Mouse (Mus musculus): ENCODE results near the gene Sh3rf1. TPM values are rescaled to one million over a fixed set of nuclear protein-coding genes. Genes with fewer than 3 reads are reported as not detected.
A peak's percentile ranks its signal among the peaks of the same experiment; 100 is the strongest.

Sh3rf1 gene
- polyA plus RNA-seq, 1 experiment from 2014 or later = 6.5 TPM

- Histone ChIP-seq H3K36me3 (peaks cover 5% of the 10 kb centered on the region), H3K4me1 (replicated peaks) (peaks cover 14% of the 10 kb centered on the region), H3K27ac (ENCODE audit: poor library complexity, severe bottlenecking) (no peak overlapping the region), H3K27me3 (replicated peaks) (no peaks in the 10 kb centered on the region), H3K4me2 (no peak overlapping the region), H3K9ac (no peak overlapping the region), H3K9me3 (replicated peaks) (no peaks in the 10 kb centered on the region), H3K4me3 (no peak overlapping the region)
- WGBS = 86% methylated on average over 8 of the region's 8 CpGs
- ATAC-seq (ENCODE audit: insufficient number of reproducible peaks, low FRiP score) = no peak
Observed at GRCm38 (mm10) chr8:61326281-61326680, 102.6 kb downstream of the Sh3rf1 start.

GRCm38 (mm10) chr8:61327333-61327732 lies 103.7 kb downstream of the Sh3rf1 start:
- peaks cover 10% of the 10 kb centered on the region for H3K4me1 ChIP-seq (replicated peaks)

GRCm38 (mm10) chr8:61339629-61340028 lies 116.0 kb downstream of the Sh3rf1 start:
- Histone ChIP-seq H3K36me3 (peaks cover 6% of the 10 kb centered on the region; the same call in 1 of the 2 replicates), H3K27ac (ENCODE audit: poor library complexity, severe bottlenecking) (no peak overlapping the region), H3K9me3 (replicated peaks) (0 out of 2 replicates have a peak, but pooled peaks cover 3% of the 10 kb centered on the region), H3K4me3 (no peak overlapping the region), H3K27me3 (replicated peaks) (no peaks in the 10 kb centered on the region), H3K9ac (no peak overlapping the region), H3K4me1 (replicated peaks) (peaks cover 15% of the 10 kb centered on the region), H3K4me2 (no peak overlapping the region)
- WGBS = 72% methylated on average over 6 of the region's 6 CpGs
- ATAC-seq (ENCODE audit: insufficient number of reproducible peaks, low FRiP score) = no peak

More at GRCm38 (mm10) chr8:61327333-61327732, 103.7 kb downstream of the Sh3rf1 start:
- WGBS = 77% methylated on average over 5 of the region's 5 CpGs
- Histone ChIP-seq H3K9me3 (replicated peaks) (no peaks in the 10 kb centered on the region), H3K9ac (no peak overlapping the region), H3K27ac (ENCODE audit: poor library complexity, severe bottlenecking) (no peak overlapping the region), H3K4me2 (no peak overlapping the region), H3K4me3 (no peak overlapping the region), H3K36me3 (peaks cover 5% of the 10 kb centered on the region), H3K27me3 (replicated peaks) (no peaks in the 10 kb centered on the region)
- no peak for ATAC-seq (ENCODE audit: insufficient number of reproducible peaks, low FRiP score)

GRCm38 (mm10) chr8:61340283-61340984 lies 116.8 kb downstream of the Sh3rf1 start:
- 0 out of 2 replicates have a peak, but pooled peaks cover 3% of the 10 kb centered on the region for H3K9me3 ChIP-seq (replicated peaks)
- ATAC-seq (ENCODE audit: insufficient number of reproducible peaks, low FRiP score) = no peak
- H3K9ac ChIP-seq = no peak overlapping the region
- H3K27me3 ChIP-seq (replicated peaks) = no peaks in the 10 kb centered on the region
- no peak overlapping the region for H3K4me3 ChIP-seq
- no peak overlapping the region for H3K27ac ChIP-seq (ENCODE audit: poor library complexity, severe bottlenecking)
- H3K36me3 ChIP-seq = peaks cover 6% of the 10 kb centered on the region; the same call in 1 of the 2 replicates
- 88% methylated on average over 17 of the region's 17 CpGs for WGBS
- peaks cover 15% of the 10 kb centered on the region for H3K4me1 ChIP-seq (replicated peaks)
- H3K4me2 ChIP-seq = no peak overlapping the region

- H3K36me3 ChIP-seq = no peaks in the 10 kb centered on the region
Observed at GRCm38 (mm10) chr8:61341587-61342441, 118.1 kb downstream of the Sh3rf1 start.

GRCm38 (mm10) chr8:61342473-61343026 lies 118.9 kb downstream of the Sh3rf1 start:
- Histone ChIP-seq H3K4me2 (no peak overlapping the region), H3K27ac (ENCODE audit: poor library complexity, severe bottlenecking) (no peak overlapping the region), H3K27me3 (replicated peaks) (no peaks in the 10 kb centered on the region), H3K4me3 (no peak overlapping the region), H3K9ac (no peak overlapping the region), H3K4me1 (replicated peaks) (peaks cover 15% of the 10 kb centered on the region), H3K36me3 (no peaks in the 10 kb centered on the region), H3K9me3 (replicated peaks) (0 out of 2 replicates have a peak, but pooled peaks cover 3% of the 10 kb centered on the region)
- no peak for ATAC-seq (ENCODE audit: insufficient number of reproducible peaks, low FRiP score)
- 57% methylated on average over 7 of the region's 7 CpGs for WGBS

More at GRCm38 (mm10) chr8:61341587-61342441, 118.1 kb downstream of the Sh3rf1 start:
- no peak overlapping the region for H3K27ac ChIP-seq (ENCODE audit: poor library complexity, severe bottlenecking)
- WGBS = 59% methylated on average over 12 of the region's 12 CpGs
- ATAC-seq (ENCODE audit: insufficient number of reproducible peaks, low FRiP score) = 0 out of 2 replicates have a peak, but pooled peaks have one; percentile 15
- H3K27me3 ChIP-seq (replicated peaks) = no peaks in the 10 kb centered on the region
- H3K4me2 ChIP-seq = no peak overlapping the region
- H3K9me3 ChIP-seq (replicated peaks) = 0 out of 2 replicates have a peak, but pooled peaks cover 3% of the 10 kb centered on the region
- H3K4me1 ChIP-seq (replicated peaks) = peaks cover 15% of the 10 kb centered on the region
- no peak overlapping the region for H3K4me3 ChIP-seq
- H3K9ac ChIP-seq = no peak overlapping the region

GRCm38 (mm10) chr8:61344435-61344834 lies 120.8 kb downstream of the Sh3rf1 start:
- no peak for ATAC-seq (ENCODE audit: insufficient number of reproducible peaks, low FRiP score)
- 77% methylated on average over 2 of the region's 2 CpGs for WGBS
- Histone ChIP-seq H3K4me2 (no peak overlapping the region), H3K36me3 (peaks cover 1% of the 10 kb centered on the region; the same call in 1 of the 2 replicates), H3K9me3 (replicated peaks) (no peaks in the 10 kb centered on the region), H3K27ac (ENCODE audit: poor library complexity, severe bottlenecking) (no peak overlapping the region), H3K9ac (no peak overlapping the region), H3K4me1 (replicated peaks) (peaks cover 32% of the 10 kb centered on the region), H3K4me3 (no peak overlapping the region), H3K27me3 (replicated peaks) (no peaks in the 10 kb centered on the region)

GRCm38 (mm10) chr8:61346941-61347340 lies 123.3 kb downstream of the Sh3rf1 start:
- H3K9ac ChIP-seq = no peak overlapping the region
- no peak overlapping the region for H3K4me3 ChIP-seq
- 89% methylated on average over 6 of the region's 6 CpGs for WGBS
- no peak overlapping the region for H3K27ac ChIP-seq (ENCODE audit: poor library complexity, severe bottlenecking)
- no peak for ATAC-seq (ENCODE audit: insufficient number of reproducible peaks, low FRiP score)
- no peaks in the 10 kb centered on the region for H3K9me3 ChIP-seq (replicated peaks)
- no peaks in the 10 kb centered on the region for H3K27me3 ChIP-seq (replicated peaks)
- H3K4me2 ChIP-seq = no peak overlapping the region
- H3K36me3 ChIP-seq = peaks cover 8% of the 10 kb centered on the region; the same call in 1 of the 2 replicates
- peaks cover 21% of the 10 kb centered on the region for H3K4me1 ChIP-seq (replicated peaks)

GRCm38 (mm10) chr8:61347526-61347925 lies 123.9 kb downstream of the Sh3rf1 start:
- WGBS = 77% methylated on average over 6 of the region's 6 CpGs
- H3K4me3 ChIP-seq = no peak overlapping the region
- peaks cover 19% of the 10 kb centered on the region for H3K4me1 ChIP-seq (replicated peaks)
- no peaks in the 10 kb centered on the region for H3K27me3 ChIP-seq (replicated peaks)
- H3K9me3 ChIP-seq (replicated peaks) = no peaks in the 10 kb centered on the region
- no peak overlapping the region for H3K9ac ChIP-seq
- no peak for ATAC-seq (ENCODE audit: insufficient number of reproducible peaks, low FRiP score)
- peaks cover 8% of the 10 kb centered on the region; the same call in 1 of the 2 replicates for H3K36me3 ChIP-seq
- no peak overlapping the region for H3K27ac ChIP-seq (ENCODE audit: poor library complexity, severe bottlenecking)
- H3K4me2 ChIP-seq = no peak overlapping the region

- ATAC-seq (ENCODE audit: insufficient number of reproducible peaks, low FRiP score) = no peak
- no peak overlapping the region for H3K4me2 ChIP-seq
- H3K4me1 ChIP-seq (replicated peaks) = peaks cover 17% of the 10 kb centered on the region
- no peak overlapping the region for H3K9ac ChIP-seq
- no peak overlapping the region for H3K27ac ChIP-seq (ENCODE audit: poor library complexity, severe bottlenecking)
- H3K36me3 ChIP-seq = peaks cover 8% of the 10 kb centered on the region; the same call in 1 of the 2 replicates
- H3K27me3 ChIP-seq (replicated peaks) = no peaks in the 10 kb centered on the region
- 54% methylated on average over 5 of the region's 5 CpGs for WGBS
- no peak overlapping the region for H3K4me3 ChIP-seq
- no peaks in the 10 kb centered on the region for H3K9me3 ChIP-seq (replicated peaks)
Observed at GRCm38 (mm10) chr8:61348029-61348428, 124.4 kb downstream of the Sh3rf1 start.

GRCm38 (mm10) chr8:61348518-61348917 lies 124.8 kb downstream of the Sh3rf1 start:
- Histone ChIP-seq H3K4me3 (no peak overlapping the region), H3K27ac (ENCODE audit: poor library complexity, severe bottlenecking) (no peak overlapping the region), H3K9me3 (replicated peaks) (no peaks in the 10 kb centered on the region), H3K4me1 (replicated peaks) (peaks cover 17% of the 10 kb centered on the region), H3K27me3 (replicated peaks) (no peaks in the 10 kb centered on the region), H3K36me3 (peaks cover 8% of the 10 kb centered on the region; the same call in 1 of the 2 replicates), H3K4me2 (0 out of 2 replicates have a peak overlapping the region, but pooled peaks have one; percentile 2), H3K9ac (no peak overlapping the region)
- 10% methylated on average over 8 of the region's 8 CpGs for WGBS
- no peak for ATAC-seq (ENCODE audit: insufficient number of reproducible peaks, low FRiP score)
